Mouse (Mus musculus) T-cell, adult 2 months (primary cell): ENCODE measurements at regions not wholly inside any gene's neighbourhood (a gene's known extent, or its start where the extent isn't known, plus 50 kb on each side); places are given as distances from the start of the nearest gene placed in this dataset.
"Not testable (repeated sequence)": the region's sequence is repeated elsewhere in the genome, so short reads cannot be mapped to it uniquely, and the experiment has no call there.

ENCODE experiments used
- DNase-seq: peaks from one replicate; pipeline ENCODE4 v3.0.0; 2022; ENCODE audit warnings: low spot score

DNA sequence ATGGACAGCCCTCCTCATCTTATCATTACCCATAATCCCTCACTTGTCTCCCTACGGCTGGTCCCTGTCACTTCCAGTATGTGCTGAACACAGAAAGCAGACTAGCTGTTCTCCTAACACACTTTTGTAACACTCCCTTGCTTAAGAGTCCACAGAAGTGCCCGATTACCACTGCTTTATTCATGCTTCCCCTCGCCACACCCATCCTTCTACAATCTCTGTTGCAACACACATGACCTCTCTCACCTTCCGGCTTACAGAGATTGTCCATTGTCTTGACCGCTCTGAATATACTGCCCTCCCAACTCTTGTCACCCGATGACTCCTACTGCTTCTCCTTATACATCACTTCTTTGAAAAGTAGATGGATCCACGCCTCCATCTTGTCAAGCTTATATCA lies 132.9 kb downstream of the Snx18 start:
- DNase-seq, result no peak

GRCm38 (mm10) chr13:113484159-113484762 lies 134.1 kb downstream of the Snx18 start:
- DNase-seq, result no peak

DNA sequence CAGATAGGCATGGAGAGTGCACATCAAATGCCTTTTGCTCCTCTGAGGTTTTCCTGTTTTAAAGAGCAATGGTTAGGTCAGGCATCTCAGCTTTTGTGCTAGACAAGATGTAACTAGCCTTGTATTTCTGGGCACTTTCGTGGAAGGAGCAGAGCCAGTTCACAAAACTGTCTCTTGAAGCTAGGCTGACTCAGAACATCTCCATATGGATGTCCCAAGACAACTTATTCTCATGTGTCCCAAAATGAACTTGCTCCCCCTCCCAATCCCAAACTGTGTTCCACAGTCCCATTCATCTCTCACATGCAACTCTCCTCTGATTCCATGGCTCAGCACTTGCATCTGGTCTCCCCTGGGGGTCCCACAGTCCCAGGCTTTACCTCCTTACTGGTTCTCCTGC lies 135.5 kb downstream of the Snx18 start:
- no peak for DNase-seq

- DNase-seq, result no peak
These were observed 140.4 kb downstream of the Snx18 start for GRCm38 (mm10) chr13:113477901-113478510.

DNA sequence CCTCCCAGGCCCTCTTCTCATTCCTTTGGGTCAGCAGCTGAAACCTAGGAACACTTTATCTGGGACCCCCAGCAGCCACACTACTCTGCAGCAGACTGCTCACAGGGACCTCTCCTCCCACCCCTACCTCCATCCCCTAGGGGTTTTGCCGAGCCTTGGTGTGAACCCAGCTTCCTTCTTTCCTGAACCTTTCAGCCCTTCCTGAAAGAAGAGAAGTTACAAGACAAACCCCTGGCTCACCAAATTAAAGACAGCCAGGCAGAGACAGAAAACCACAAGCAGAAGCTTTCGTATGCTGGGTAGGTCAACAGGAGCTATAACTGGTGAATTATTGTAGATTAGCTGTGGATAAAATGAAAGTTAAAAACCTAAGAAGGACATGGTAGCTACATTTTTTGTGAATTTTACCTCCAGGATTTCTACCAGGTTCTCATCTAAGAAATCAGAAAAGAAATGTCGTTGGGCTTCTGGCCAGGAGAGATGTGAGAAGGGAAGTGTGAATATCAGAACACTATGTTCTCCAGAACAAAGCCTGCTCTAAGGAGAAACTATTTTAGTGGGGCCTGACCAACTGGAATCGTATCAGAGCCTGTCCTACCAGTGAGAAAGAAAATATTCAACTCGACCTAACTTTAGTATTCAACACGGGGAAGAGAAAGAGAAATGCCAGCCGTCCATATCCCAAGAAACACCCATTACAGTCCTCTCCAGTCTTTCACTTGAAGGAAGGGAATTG lies 147.4 kb downstream of the Snx18 start:
- no peak for DNase-seq

- DNase-seq, result no peak
These were observed 153.9 kb downstream of the Snx18 start for GRCm38 (mm10) chr13:113464190-113465064.

DNA sequence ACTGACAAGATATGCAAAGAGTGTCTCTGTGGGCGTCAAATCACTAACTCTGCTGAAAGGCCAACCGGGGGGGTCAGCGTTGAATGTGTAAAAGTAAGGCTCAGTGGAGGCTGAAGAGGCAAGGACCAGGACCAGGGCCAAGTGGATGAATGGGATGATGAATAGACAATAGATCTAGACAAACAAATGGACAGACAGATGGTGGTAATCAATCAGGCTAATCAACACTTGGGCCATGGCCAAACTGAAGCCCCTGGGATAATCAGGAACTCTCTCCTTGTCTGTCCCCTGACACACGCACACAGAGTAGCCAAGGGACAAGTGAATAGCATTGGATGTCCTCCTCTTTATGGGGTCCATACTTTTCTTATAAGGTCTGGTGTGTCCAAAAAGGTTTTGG lies 154.9 kb downstream of the Snx18 start:
- DNase-seq, result no peak

DNA sequence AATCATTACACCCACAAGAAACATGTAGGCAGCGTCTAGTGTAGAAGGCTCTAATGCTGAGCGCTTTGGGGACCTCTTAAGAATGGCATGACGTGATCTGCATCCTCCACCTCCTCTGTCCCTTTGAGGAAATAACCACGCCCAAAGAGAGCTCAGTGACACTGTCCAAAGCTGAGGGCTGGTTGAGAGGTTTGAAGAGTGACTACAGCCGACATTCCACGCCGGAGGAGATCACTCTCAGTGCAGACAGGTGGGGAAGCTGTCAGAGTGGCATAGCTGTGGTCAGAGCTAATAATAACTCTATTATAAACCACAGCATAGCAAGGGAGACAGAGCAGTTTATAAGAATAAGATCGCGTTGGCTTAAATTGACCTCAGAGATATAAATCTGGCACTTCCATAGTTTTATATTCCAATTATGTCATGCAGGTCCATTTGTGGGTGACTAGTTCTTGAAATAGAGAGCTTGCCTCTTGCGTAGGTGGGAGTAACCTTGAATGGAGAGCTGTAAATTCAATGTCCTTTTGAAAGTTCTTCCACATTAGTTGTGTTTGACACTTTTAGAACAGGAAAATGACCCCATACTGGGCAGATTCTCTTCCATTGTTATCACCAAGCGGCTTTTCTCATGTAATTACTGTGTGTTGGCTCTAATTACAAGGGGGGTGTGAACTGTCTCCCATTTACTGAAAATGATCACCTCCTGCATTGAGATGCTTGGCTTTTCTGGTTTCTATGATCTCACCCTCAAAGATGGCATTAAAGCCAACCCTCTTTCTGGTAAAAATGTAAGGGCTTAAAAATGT lies 161.7 kb downstream of the BC067074 start:
- DNase-seq, result no peak

DNA sequence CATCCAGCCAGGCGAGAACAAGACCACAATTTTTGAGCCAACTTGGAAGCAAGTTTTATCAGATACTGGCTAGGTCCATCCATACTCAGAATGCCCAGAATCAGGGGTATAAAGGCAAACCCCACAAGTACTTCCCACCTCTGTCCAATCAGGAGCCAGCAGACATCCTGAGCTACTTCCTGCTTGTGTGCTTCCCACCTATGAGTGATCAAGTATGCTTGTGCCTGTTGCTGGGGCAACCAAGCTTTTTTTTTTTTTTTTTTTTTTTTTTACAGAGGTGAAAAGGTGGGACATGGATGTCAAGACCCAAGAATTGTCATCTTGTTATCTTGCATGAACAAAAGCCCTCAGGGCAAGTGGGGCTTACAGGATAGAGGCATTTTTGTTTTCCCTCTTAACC lies 155.4 kb downstream of the BC067074 start:
- DNase-seq, result no peak

GRCm38 (mm10) chr13:113446226-113446625 lies 153.3 kb downstream of the BC067074 start:
- no peak for DNase-seq

- not testable (repeated sequence) for DNase-seq
These were observed 151.5 kb downstream of the BC067074 start for GRCm38 (mm10) chr13:113444481-113444880.

GRCm38 (mm10) chr13:113443078-113443477 lies 150.1 kb downstream of the BC067074 start:
- DNase-seq, result no peak

GRCm38 (mm10) chr13:113442169-113442568 lies 149.2 kb downstream of the BC067074 start:
- no peak for DNase-seq

DNA sequence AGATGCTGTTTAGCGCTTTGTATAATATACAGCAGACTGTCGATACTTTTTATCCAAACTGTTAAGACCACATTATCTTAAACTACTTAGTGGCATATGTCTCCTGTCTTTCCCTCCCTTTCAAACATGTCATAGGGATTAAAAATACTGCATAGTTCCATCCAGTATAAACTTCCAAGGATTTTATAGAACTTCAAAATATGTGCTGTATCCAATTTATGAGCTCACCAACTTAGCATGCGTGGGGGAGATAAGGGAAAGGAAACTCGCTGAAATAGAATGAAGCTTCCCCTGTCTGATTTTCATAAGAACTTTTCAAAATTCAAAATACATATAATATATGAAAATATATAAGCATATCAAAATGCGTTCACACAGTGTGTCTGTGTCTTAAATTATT lies 147.2 kb downstream of the BC067074 start:
- no peak for DNase-seq

GRCm38 (mm10) chr13:113439516-113439915 lies 146.6 kb downstream of the BC067074 start:
- DNase-seq, result no peak

- DNase-seq, result no peak
These were observed 145.9 kb downstream of the BC067074 start for GRCm38 (mm10) chr13:113438872-113439271.

DNA sequence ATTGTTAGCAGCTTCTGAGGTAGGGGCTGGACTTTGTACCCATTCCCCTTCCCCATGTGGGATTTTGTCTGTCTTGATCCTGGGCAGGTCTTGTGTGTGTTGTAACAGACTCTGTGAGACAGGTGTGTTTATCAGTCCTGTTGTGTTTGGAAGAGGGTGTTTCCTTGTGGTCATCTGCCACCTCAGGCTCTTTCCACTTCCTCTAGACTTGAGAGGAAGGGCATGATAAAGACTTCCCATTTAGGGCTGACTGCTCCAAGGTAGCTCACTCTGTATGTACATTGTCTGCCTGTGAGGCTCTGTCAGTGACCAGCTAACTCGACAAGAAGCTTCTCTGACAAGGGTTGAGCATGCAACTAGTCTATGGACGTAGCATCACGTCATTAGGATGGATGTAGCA lies 143.3 kb downstream of the BC067074 start:
- DNase-seq, result no peak

- DNase-seq, result no peak
These were observed 142.2 kb downstream of the BC067074 start for GRCm38 (mm10) chr13:113435117-113435516.

DNA sequence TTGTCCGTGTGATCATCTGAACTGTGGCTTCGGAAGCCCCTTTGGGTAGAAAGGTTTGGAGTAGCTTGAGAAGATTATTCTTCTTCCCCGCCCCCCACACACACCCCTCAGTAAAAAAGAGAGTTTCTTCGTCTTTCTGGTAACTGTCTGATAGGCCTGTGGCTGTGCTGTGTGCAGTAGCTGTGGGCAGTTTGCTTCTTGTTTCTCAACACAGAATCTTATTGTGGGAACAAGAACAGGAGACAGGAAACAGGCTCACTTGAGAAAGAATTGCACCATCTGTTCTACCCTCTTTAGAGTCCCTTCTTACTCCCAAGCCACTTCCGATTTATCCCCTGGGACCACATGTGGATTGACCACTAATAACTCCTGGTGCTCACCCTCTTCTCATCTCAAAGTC lies 140.5 kb downstream of the BC067074 start:
- no peak for DNase-seq

DNA sequence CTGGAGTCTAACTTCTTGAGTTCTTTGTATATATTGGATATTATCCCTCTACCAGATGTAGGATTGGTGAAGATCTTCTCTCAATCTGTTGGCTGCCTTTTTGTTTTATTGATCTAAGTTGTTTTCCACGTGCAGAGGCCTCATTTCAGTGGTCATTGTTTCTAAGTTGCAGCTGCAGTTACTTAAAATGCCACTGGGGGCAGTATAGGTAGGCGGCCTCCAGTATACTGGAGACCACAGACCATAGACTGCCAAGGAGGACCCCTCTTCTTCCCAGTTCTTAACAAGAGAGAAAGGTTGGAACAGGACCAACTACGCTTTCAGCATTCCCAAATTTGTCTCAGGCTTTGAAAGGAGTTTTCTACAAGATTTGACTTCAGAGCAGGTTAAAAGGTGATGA lies 136.7 kb downstream of the BC067074 start:
- DNase-seq, result peak; percentile 1
